Mouse (Mus musculus): Measurements from ENCODE around the gene Chchd6. TPM values are rescaled to one million over a fixed set of nuclear protein-coding genes. Genes with fewer than 3 reads are reported as not detected.

The Chchd6 gene
- polyA plus RNA-seq, 1 experiment from 2014 or later, result 103 TPM

- no peaks in the 10 kb centered on the region for H3K9me3 ChIP-seq
- H3K27me3 ChIP-seq (ENCODE audit: insufficient read depth, poor library complexity, severe bottlenecking), result no peaks in the 10 kb centered on the region
- H3K36me3 ChIP-seq, result 0 out of 2 replicates have a peak, but pooled peaks cover 9% of the 10 kb centered on the region
- H3K4me3 ChIP-seq, result no peak overlapping the region
- DNase-seq (ENCODE audit: low spot score), result no peak
- WGBS, result 94% methylated on average over 2 of the region's 2 CpGs
- no peak overlapping the region for H3K27ac ChIP-seq
- peaks cover 8% of the 10 kb centered on the region for H3K4me1 ChIP-seq (replicated peaks)
Measured at GRCm38 (mm10) chr6:89573768-89574167, 21.7 kb downstream of the Chchd6 start.

DNA sequence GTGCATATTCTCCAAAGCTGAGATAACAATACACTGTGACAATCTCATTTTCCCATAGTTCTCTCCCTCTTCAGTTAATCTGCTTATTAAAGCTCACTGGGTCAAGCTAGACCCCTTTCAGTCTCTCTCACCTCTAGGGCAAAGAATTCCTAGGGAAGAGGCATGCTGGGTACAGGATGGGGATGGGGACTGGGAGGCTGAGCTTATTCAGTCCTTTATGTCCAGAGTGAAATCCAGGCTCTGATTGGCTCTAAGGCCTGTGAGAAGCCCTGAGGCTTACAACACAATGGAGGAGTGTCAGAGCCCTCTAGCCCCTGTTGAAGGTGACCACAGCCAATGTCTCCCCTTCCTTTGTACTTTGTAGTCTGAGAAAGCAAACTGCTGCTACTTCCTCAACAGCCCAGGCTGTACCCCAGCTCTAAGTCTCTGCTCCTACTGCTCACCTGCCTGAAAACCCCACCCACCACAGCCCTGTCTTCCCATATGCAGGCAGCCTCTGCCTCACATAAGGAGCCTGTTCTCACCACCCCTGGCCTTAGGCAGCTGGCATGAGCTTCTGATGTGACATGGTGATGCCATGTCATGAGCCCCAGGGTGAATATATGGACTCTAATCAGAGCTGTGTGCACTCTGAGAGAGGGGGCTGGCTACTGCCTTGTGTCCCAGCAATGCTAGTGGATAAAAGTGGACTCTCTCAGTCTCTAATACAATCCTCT lies 22.4 kb downstream of the Chchd6 start:
- no peaks in the 10 kb centered on the region for H3K27me3 ChIP-seq (ENCODE audit: insufficient read depth, poor library complexity, severe bottlenecking)
- 0 out of 2 replicates have a peak, but pooled peaks cover 9% of the 10 kb centered on the region for H3K36me3 ChIP-seq
- peak overlapping the region; percentile 36 for H3K27ac ChIP-seq
- H3K4me3 ChIP-seq, result no peak overlapping the region
- no peaks in the 10 kb centered on the region for H3K9me3 ChIP-seq
- H3K4me1 ChIP-seq (replicated peaks), result peaks cover 8% of the 10 kb centered on the region
- DNase-seq (ENCODE audit: low spot score), result no peak

DNA sequence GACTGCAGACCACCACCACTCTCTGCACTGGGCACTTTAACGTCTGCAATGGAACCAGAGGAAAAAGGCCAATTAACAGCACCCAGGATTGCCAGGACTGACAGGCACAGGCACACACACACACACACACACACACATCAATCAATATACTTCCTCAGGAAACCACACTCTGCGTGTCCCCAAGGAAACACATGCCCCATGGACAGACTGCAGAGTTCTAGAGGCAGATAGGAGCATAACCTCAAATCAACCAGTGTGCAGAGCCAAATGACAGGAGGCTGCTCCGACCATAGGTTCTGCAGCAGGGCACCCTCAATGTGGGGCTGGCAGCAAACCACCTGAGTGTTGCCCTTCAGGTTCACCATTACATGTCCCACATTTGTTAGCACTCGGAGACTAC lies 26.1 kb downstream of the Chchd6 start:
- Histone ChIP-seq H3K9me3 (no peaks in the 10 kb centered on the region), H3K27ac (0 out of 2 replicates have a peak overlapping the region, but pooled peaks have one; percentile 40), H3K36me3 (peaks cover 24% of the 10 kb centered on the region), H3K27me3 (ENCODE audit: insufficient read depth, poor library complexity, severe bottlenecking) (no peaks in the 10 kb centered on the region), H3K4me1 (replicated peaks) (peaks cover 13% of the 10 kb centered on the region), H3K4me3 (no peak overlapping the region)
- WGBS, result 84% methylated on average over 4 of the region's 4 CpGs
- no peak for DNase-seq (ENCODE audit: low spot score)

- 75% methylated on average over 4 of the region's 4 CpGs for WGBS
- no peak overlapping the region for H3K4me3 ChIP-seq
- 0 out of 2 replicates have a peak, but pooled peaks cover 5% of the 10 kb centered on the region for H3K4me1 ChIP-seq (replicated peaks)
- no peak overlapping the region for H3K27ac ChIP-seq
- peaks cover 17% of the 10 kb centered on the region for H3K36me3 ChIP-seq
- no peaks in the 10 kb centered on the region for H3K9me3 ChIP-seq
- DNase-seq (ENCODE audit: low spot score), result no peak
- no peaks in the 10 kb centered on the region for H3K27me3 ChIP-seq (ENCODE audit: insufficient read depth, poor library complexity, severe bottlenecking)
Measured at GRCm38 (mm10) chr6:89566740-89567139, 28.7 kb downstream of the Chchd6 start.

GRCm38 (mm10) chr6:89563381-89563780 lies 32.1 kb downstream of the Chchd6 start:
- Histone ChIP-seq H3K4me1 (replicated peaks) (0 out of 2 replicates have a peak, but pooled peaks cover 5% of the 10 kb centered on the region), H3K27me3 (ENCODE audit: insufficient read depth, poor library complexity, severe bottlenecking) (no peaks in the 10 kb centered on the region), H3K9me3 (no peaks in the 10 kb centered on the region), H3K27ac (no peak overlapping the region), H3K4me3 (no peak overlapping the region), H3K36me3 (peaks cover 15% of the 10 kb centered on the region)
- no peak for DNase-seq (ENCODE audit: low spot score)
- 84% methylated on average over 4 of the region's 4 CpGs for WGBS

DNA sequence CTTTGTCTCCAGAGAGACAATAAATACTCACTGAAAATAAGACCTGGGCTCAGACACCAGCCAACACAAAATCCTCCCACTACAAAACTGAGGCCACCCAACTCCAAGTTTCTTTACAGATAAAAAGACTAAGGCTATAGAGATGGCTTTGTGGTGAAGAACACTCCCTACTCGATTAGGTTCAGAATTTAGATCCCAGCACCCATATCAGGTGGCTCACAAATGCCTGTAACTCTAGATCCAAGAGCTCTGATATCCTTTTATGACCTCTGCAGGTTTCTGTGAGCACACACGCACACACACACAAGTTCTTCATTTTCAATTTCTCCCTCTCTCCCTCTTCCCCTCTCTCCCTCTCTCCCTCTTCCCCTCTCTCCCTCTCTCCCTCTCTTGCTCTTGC lies 34.6 kb downstream of the Chchd6 start:
- Histone ChIP-seq H3K36me3 (no peaks in the 10 kb centered on the region), H3K9me3 (no peaks in the 10 kb centered on the region), H3K4me1 (replicated peaks) (no peaks in the 10 kb centered on the region), H3K27me3 (ENCODE audit: insufficient read depth, poor library complexity, severe bottlenecking) (no peaks in the 10 kb centered on the region), H3K27ac (no peak overlapping the region), H3K4me3 (no peak overlapping the region)
- DNase-seq (ENCODE audit: low spot score), result no peak
- WGBS, result 81% methylated on average over 2 of the region's 2 CpGs

GRCm38 (mm10) chr6:89557654-89558053 lies 37.8 kb downstream of the Chchd6 start:
- Histone ChIP-seq H3K9me3 (no peaks in the 10 kb centered on the region), H3K27ac (no peak overlapping the region), H3K4me1 (replicated peaks) (peaks cover 7% of the 10 kb centered on the region; the same call in 1 of the 2 replicates), H3K27me3 (ENCODE audit: insufficient read depth, poor library complexity, severe bottlenecking) (no peaks in the 10 kb centered on the region), H3K4me3 (no peak overlapping the region), H3K36me3 (no peaks in the 10 kb centered on the region)
- WGBS, result 81% methylated on average over 4 of the region's 4 CpGs
- DNase-seq (ENCODE audit: low spot score), result no peak

- no peak for DNase-seq (ENCODE audit: low spot score)
- H3K4me1 ChIP-seq (replicated peaks), result peaks cover 7% of the 10 kb centered on the region; the same call in 1 of the 2 replicates
- H3K27me3 ChIP-seq (ENCODE audit: insufficient read depth, poor library complexity, severe bottlenecking), result no peaks in the 10 kb centered on the region
- H3K4me3 ChIP-seq, result no peak overlapping the region
- 76% methylated on average over 7 of the region's 7 CpGs for WGBS
- peak overlapping the region; percentile 0; the same call in 1 of the 2 replicates for H3K27ac ChIP-seq
- H3K36me3 ChIP-seq, result no peaks in the 10 kb centered on the region
- no peaks in the 10 kb centered on the region for H3K9me3 ChIP-seq
Measured at GRCm38 (mm10) chr6:89556566-89556965, 38.9 kb downstream of the Chchd6 start.

GRCm38 (mm10) chr6:89555971-89556370 lies 39.5 kb downstream of the Chchd6 start:
- Histone ChIP-seq H3K27me3 (ENCODE audit: insufficient read depth, poor library complexity, severe bottlenecking) (no peaks in the 10 kb centered on the region), H3K4me3 (no peak overlapping the region), H3K9me3 (no peaks in the 10 kb centered on the region), H3K27ac (0 out of 2 replicates have a peak overlapping the region, but pooled peaks have one; percentile 0), H3K36me3 (no peaks in the 10 kb centered on the region), H3K4me1 (replicated peaks) (peaks cover 10% of the 10 kb centered on the region; the same call in 1 of the 2 replicates)
- no peak for DNase-seq (ENCODE audit: low spot score)
- 77% methylated on average over 1 of the region's 1 CpGs for WGBS

DNA sequence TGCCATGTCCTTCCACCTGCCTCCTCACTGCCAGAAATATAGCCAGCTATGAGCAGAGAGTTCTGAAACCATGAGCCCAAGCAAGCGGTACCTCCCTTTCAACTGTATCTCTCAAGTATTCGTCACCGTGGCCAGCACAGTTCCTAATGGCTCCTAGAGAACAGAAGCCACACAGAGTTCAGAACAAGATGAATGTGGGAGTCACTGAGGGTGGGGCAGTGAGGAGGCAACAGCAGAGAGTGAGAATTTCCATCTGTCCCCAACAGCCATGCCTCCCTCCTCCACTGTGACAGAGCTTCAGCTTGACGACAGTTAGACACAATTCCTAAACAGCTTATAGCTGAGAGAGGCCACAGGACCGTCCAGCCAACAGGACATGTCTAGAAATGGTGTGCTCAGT lies 41.4 kb downstream of the Chchd6 start:
- Histone ChIP-seq H3K4me1 (replicated peaks) (peaks cover 10% of the 10 kb centered on the region; the same call in 1 of the 2 replicates), H3K9me3 (no peaks in the 10 kb centered on the region), H3K4me3 (no peak overlapping the region), H3K36me3 (no peaks in the 10 kb centered on the region), H3K27me3 (ENCODE audit: insufficient read depth, poor library complexity, severe bottlenecking) (no peaks in the 10 kb centered on the region), H3K27ac (no peak overlapping the region)
- no peak for DNase-seq (ENCODE audit: low spot score)
- 91% methylated on average over 5 of the region's 5 CpGs for WGBS

DNA sequence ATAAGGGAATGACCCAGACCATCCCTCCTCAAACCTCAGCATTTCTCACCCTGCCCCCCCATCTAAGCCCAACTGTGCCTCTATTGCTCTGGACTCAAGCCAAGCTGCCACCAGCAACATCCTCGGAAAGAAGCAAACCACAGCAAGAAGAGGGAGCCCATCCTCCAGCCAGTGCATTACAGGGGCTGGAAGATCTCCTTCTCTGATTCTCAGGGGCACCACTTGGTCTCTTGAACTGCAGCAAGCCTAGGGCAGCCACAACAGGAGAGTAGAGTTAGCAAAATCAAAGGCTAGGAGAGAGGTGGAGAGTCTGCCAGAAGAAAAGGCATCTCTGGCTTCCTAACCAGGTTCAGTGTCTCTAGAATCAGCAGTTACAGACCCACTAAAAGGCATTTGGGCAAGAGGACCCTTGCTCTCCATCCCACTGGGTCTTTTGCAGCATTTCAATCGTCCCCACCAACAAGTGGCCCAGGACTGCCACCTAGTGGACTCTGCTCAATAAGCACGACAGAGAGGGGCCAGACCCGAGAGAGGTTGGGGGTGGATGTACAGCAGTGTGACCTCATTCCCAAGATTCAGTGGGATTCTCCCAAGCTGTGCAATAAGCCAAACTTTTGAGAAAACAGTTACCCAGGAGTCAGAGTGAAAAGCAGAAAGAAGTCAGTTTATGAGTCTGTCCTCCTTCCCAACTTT lies 42.3 kb downstream of the Chchd6 start:
- Histone ChIP-seq H3K9me3 (no peaks in the 10 kb centered on the region), H3K4me1 (replicated peaks) (peaks cover 10% of the 10 kb centered on the region; the same call in 1 of the 2 replicates), H3K27ac (peak overlapping the region; percentile 56), H3K36me3 (no peaks in the 10 kb centered on the region), H3K4me3 (no peak overlapping the region), H3K27me3 (ENCODE audit: insufficient read depth, poor library complexity, severe bottlenecking) (no peaks in the 10 kb centered on the region)
- DNase-seq (ENCODE audit: low spot score), result peak; percentile 83
- WGBS, result 15% methylated on average over 4 of the region's 4 CpGs

DNA sequence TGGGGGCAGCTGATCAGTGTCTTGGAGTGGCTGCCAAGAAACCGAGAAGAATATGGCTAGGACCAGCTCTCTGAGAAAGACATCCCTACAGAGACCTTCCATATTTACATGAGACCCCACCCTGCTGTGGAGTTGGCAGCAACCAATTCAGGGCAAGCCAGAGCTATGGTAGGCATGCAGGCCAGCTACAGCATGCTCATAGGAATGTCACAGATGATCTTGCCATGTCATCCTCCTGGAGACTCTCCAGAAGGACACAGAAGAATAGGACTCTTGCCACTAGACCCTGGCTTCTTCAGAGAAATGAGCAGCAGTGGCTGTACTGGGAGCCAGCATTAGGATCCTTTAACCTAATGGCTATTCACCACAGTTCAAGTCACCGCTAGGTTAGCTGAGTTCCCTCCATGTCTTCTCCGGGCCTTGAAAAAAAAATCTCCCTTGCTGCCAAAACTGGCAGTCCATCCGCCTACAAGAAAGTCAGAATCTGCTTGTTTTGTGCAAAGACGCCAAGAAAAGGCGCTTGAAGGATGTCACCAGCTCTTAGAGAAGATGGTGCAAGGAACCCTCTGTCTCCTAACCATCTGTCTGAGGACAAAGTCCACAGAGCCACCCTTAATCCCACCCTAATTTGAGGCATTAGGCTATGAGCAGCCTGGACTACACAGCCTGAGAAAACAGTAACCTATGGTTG lies 43.0 kb downstream of the Chchd6 start:
- Histone ChIP-seq H3K27me3 (ENCODE audit: insufficient read depth, poor library complexity, severe bottlenecking) (no peaks in the 10 kb centered on the region), H3K4me3 (no peak overlapping the region), H3K9me3 (no peaks in the 10 kb centered on the region), H3K4me1 (replicated peaks) (peaks cover 10% of the 10 kb centered on the region; the same call in 1 of the 2 replicates), H3K36me3 (no peaks in the 10 kb centered on the region), H3K27ac (peak overlapping the region; percentile 56; the same call in 1 of the 2 replicates)
- WGBS, result 89% methylated on average over 6 of the region's 6 CpGs
- DNase-seq (ENCODE audit: low spot score), result no peak
